Mouse (Mus musculus): ENCODE measurements around the gene Bcl2l14.
A peak's percentile ranks its signal among the peaks of the same experiment; 100 is the strongest.

Gene Bcl2l14

GRCm38 (mm10) chr6:134396018-134396417, at the start of gene Bcl2l14:
Bcl2l14 (plus strand) TSS chr6:134396318.
- DNase-seq (ENCODE audit: inconsistent ontology term) = no peak

GRCm38 (mm10) chr6:134348526-134349067, 47.5 kb upstream of the Bcl2l14 start:
- no peak for DNase-seq (ENCODE audit: inconsistent ontology term)

GRCm38 (mm10) chr6:134352881-134353280, 43.2 kb upstream of the Bcl2l14 start:
- DNase-seq (ENCODE audit: inconsistent ontology term) = no peak

GRCm38 (mm10) chr6:134353751-134354150, 42.4 kb upstream of the Bcl2l14 start:
- no peak for DNase-seq (ENCODE audit: inconsistent ontology term)

- DNase-seq (ENCODE audit: inconsistent ontology term) = no peak
These were observed 38.5 kb upstream of the Bcl2l14 start for GRCm38 (mm10) chr6:134357570-134357969.

DNA sequence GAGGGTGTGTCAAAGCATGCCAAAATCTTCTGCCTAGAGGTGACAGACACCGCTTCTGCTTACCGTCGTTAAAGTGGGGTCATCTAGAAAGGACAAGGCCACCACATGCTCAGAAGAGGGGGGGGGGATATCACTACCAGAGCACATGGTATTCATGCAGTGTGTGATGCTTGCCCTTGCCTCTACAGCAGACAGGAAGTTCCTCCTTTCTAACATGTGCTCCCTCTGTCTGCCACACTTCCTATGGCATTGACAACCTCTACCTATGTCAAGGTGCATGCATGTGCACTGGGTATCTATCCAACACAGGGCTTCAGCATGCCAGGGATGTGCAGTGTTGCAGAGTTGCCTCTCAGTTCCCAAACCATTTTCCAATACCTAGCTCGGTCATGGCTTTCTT, 36.0 kb upstream of the Bcl2l14 start:
- DNase-seq (ENCODE audit: inconsistent ontology term) = no peak

GRCm38 (mm10) chr6:134364644-134365043, 31.5 kb upstream of the Bcl2l14 start:
- no peak for DNase-seq (ENCODE audit: inconsistent ontology term)

DNA sequence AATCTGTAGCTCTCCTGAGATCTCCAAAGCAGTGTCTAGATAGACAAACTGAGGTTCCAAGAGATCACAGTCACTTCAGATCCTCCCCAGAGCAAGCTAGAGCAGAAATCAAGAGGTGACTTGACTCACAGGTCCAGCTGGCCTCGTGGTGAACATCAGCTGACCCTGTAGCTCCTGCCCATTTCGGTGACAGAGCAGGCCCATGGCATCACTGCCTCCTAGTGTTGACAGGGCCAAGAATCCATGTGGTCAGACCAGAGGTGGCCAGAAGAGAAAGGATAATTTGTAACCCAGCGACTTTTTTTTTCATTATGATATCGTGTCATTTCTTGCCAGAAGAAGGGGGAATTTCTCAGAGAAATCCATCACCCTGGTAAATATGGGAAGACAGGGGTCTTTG, 30.2 kb upstream of the Bcl2l14 start:
- DNase-seq (ENCODE audit: inconsistent ontology term) = no peak

DNA sequence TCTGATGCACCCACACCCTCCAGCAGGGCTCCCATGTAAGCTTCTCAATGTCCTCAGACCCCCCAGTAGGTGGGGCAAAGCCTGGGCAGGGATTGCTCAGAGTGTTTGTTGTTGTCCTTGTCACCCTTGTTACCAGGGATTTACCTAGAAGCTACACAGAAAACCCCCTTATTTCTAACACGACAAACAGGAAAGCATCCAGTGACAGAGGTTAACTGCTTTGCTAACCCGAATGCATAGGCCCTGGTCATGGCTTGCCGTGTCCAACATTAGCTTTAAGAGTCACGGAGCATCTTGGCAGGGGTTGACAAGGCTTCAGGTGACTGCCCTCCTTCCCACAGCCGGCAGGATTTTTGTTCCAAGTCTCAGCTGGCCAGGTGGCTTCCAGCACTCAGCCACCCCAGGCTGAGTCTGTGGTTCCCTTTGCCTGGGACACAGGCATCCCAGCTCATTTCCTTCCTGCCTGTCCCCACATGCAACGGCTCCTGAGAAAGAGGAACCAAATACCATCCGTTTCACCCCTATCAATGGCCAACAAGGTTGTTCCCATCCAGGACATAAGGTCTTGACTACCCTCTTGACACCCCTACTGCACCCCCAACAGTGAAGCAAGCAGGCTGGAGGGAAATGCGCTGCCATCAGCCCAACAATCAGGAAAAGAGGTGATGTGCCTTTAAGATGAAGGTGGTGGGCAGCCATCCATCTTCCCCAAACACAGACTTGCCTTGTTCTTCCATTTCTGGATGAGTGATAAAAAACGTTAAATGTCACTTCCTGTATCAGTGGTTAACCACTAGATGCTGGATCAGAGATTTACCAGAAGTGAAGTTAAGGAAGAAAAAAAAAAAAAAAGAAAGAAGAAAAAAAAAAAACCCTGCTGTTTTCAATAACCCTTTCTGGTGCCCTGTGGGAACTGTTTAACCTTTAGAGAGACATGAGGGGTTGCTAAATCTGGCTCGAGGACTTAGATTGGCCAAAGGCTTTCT, 29.5 kb upstream of the Bcl2l14 start:
- peak; percentile 66 for DNase-seq (ENCODE audit: inconsistent ontology term)

DNA sequence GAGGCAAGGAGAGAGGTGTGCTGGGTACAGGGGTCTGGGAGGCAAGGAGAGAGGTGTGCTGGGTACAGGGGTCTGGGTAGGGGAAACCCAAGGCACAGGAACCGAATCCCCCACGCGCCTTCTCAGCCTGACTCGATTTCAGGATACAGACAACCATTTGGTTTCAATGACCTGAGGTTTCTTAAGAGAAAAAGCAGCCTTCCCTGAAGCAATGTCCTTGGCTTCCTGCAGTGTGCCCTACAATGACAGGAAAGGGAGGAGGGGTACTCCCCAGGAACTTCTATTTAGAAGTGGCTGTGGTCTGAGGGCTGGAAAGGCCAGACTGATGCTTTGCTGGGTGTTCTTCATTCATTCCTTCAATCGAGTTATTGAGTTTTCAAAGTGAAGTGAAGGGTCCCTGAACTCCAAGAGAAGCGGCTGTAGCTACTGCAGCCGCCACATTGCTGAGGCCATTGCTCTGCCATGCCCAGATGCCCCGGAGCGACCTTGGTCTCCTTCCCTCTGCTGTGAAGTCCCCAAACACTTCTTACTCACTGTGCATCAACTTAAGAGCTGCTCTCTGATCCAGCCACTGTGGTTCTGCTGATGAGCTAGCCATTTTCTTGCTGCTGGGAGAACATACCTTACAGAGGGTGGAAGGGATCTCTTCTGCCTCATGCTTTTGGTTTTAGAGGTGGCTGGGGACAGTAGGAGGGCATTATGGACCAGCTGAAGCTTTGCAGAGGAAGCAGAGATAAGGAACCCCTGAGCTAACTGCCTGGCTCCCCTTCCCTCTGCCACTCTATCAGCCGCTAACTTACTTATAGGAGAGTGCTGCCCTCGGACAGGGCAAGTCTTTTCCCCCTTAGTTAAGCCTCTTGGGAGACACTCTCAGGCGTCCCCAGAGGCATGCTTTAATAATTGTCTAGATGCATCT, 28.5 kb upstream of the Bcl2l14 start:
- no peak for DNase-seq (ENCODE audit: inconsistent ontology term)

- peak; percentile 74 for DNase-seq (ENCODE audit: inconsistent ontology term)
These were observed 23.2 kb upstream of the Bcl2l14 start for GRCm38 (mm10) chr6:134372946-134373345.

DNA sequence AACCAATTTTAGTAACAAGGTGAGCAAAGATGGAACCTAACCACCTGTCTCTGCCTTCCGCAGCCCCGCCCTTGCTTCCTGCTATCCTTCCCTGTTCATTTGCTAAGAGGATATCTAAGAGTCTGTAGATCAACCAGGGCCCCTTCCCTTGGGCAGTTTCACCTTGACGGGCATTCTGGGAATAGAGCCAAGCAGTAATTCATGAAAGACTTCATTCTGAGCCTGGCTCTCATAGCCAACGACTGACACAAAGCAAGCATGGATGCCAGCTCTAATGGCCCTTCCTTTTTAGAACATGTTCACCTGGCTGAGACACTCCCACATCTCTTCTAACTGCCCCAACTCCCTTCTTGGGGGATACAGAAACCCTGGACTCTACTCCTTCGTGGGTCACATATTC, 18.9 kb upstream of the Bcl2l14 start:
- DNase-seq (ENCODE audit: inconsistent ontology term) = no peak

GRCm38 (mm10) chr6:134377856-134378255, 18.3 kb upstream of the Bcl2l14 start:
- no peak for DNase-seq (ENCODE audit: inconsistent ontology term)

GRCm38 (mm10) chr6:134381462-134381861, 14.7 kb upstream of the Bcl2l14 start:
- DNase-seq (ENCODE audit: inconsistent ontology term) = no peak

- no peak for DNase-seq (ENCODE audit: inconsistent ontology term)
These were observed 10.2 kb upstream of the Bcl2l14 start for GRCm38 (mm10) chr6:134385931-134386330.

GRCm38 (mm10) chr6:134387396-134387795, 8.7 kb upstream of the Bcl2l14 start:
- no peak for DNase-seq (ENCODE audit: inconsistent ontology term)

- DNase-seq (ENCODE audit: inconsistent ontology term) = peak; percentile 52
These were observed 7.6 kb upstream of the Bcl2l14 start for GRCm38 (mm10) chr6:134388424-134389110.

DNA sequence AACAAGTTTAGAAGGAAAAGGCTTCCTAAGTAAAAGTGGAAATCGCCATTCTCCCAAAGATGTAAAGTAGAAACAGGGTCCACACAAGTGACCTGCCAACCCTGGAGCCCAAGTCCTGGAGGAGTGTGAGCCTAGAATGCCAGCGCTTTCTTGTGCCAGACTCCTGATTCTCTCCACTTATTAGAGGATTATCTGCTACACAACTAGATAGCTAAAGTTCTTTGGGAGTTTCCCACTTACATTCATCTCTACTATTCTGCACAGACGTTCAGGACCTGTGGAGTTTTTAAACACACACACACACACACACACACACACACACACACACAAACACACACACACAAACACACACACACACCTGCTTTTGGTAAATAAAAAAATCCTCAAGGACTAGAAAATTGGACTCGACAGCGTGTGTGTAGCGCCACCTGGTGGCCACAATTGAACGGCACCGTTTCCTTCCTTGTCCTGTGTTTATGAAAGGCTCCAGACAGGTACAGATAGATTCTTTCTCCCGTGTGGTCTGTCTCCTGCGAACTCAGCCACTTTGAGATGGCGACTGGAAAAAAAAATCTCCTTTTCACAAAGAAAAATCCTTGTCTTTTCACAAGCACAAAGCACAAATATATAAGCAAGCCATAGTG, 6.7 kb upstream of the Bcl2l14 start:
- DNase-seq (ENCODE audit: inconsistent ontology term) = peak; percentile 64

DNA sequence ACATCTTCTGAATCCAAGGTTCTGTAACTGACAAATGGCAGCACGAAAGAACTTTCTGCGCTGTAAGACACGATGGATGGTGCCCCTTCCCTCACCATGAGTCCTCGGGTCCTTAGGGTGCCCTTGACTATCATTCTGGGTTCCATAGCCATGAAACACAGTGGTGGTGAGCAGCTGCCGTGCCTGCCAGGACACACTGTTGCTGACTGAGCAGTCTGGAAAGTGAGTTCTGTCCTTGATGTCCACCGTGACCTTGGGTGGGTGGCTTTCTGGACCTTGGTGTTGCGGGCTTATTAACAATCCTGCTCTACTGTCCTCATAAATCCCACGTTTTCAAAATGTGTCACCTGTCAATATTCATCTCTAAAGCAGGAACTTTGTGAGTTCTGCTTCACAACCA, 6.2 kb upstream of the Bcl2l14 start:
- no peak for DNase-seq (ENCODE audit: inconsistent ontology term)

DNA sequence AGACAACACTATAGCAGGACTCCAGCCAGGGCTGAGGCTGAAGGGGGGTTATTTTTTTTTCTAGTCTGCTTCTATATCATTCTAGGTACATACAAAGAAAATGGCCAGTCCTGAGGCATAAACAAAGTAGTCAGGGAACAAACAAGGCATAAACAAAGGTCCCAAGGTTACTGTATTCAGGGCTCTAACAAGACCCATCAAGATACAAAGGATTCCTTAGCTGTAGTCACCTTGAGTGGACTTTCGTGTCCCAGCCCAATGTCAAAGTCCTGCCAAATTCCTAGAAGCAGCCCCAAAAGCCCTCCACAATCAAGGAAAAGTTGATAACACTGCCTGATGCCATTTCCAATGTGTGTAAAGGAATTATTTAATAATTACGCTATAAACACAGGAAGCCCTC, 5.3 kb upstream of the Bcl2l14 start:
- DNase-seq (ENCODE audit: inconsistent ontology term) = no peak

All from Muller cell, postnatal 12 days (primary cell).